Mouse (Mus musculus) heart, embryonic 11.5 days (tissue): ENCODE results near the gene Olfr1049. TPM values are rescaled to one million over a fixed set of nuclear protein-coding genes. Genes with fewer than 3 reads are reported as not detected.
"Not testable (repeated sequence)": the region's sequence is repeated elsewhere in the genome, so short reads cannot be mapped to it uniquely, and the experiment has no call there.

ENCODE experiments used
- ATAC-seq: fragments of 200-750 bp; cut with Nextera tagmentation; replicated peaks from 2 replicates; pipeline ENCODE4 v1.8.0; 2017; ENCODE audit warnings: moderate library complexity; ENCODE audit not compliant: insufficient number of reproducible peaks, low FRiP score, low TSS enrichment
- H3K27ac ChIP-seq: fragments of 300-500 bp; sonication (generic); 2 replicates; pipeline ENCODE4 v1.5.1; 2014; ENCODE audit warnings: mild to moderate bottlenecking, low read depth, low read length
- H3K27me3 ChIP-seq: fragments of 300-500 bp; sonication (generic); 2 replicates; pipeline ENCODE4 v1.6.1; 2014; ENCODE audit warnings: mild to moderate bottlenecking, low read length, mixed read lengths; ENCODE audit not compliant: control insufficient read depth, insufficient read depth
- H3K36me3 ChIP-seq: fragments of 300-500 bp; sonication (generic); 2 replicates; pipeline ENCODE4 v1.6.1; 2014; ENCODE audit warnings: mild to moderate bottlenecking, low read length, moderate library complexity, mixed read lengths; ENCODE audit not compliant: control insufficient read depth, insufficient read depth
- H3K4me1 ChIP-seq: fragments of 300-500 bp; sonication (generic); 2 replicates; pipeline ENCODE4 v1.6.1; 2014; ENCODE audit warnings: low read length; ENCODE audit not compliant: control insufficient read depth, insufficient read depth
- H3K4me2 ChIP-seq: fragments of 300-500 bp; sonication (generic); 2 replicates; pipeline ENCODE4 v1.6.1; 2014; ENCODE audit warnings: mild to moderate bottlenecking, moderate library complexity
- H3K4me3 ChIP-seq: fragments of 300-500 bp; sonication (generic); 2 replicates; pipeline ENCODE4 v1.5.1; 2014; ENCODE audit warnings: low read depth, low read length
- H3K9ac ChIP-seq: fragments of 300-500 bp; sonication (generic); 2 replicates; pipeline ENCODE4 v1.6.1; 2014; ENCODE audit warnings: mild to moderate bottlenecking, low read depth, low read length, moderate library complexity
- H3K9me3 ChIP-seq: fragments of 300-500 bp; sonication (generic); replicated peaks from 2 replicates; pipeline ENCODE4 v1.6.1; 2016; ENCODE audit warnings: low read length; ENCODE audit not compliant: control insufficient read depth
- WGBS: fragments of 180-500 bp; shearing (Covaris S2); extraction: QIAGEN DNeasy Blood & Tissue Kit; methylation state at CpG from one replicate; pipeline ENCODE4 v1.1.7; 2014; ENCODE audit not compliant: insufficient replicate concordance; 5-methylcytosine and 5-hydroxymethylcytosine counted together
- polyA plus RNA-seq: library from polyadenylated mRNA; unstranded; fragments of >200 nt; fragmentation: Nextera tagmentation; extraction: Ambion mirVana; gene quantifications from 2 replicates; pipeline ENCODE4 v1.2.1, GENCODE M21; 2014

Olfr1049 gene
- not detected in 2 replicates for polyA plus RNA-seq

GRCm38 (mm10) chr2:86258228-86258627 is at the start of gene Olfr1049:
TSS of gene Olfr1049 (minus strand) at chr2:86258328.
- ATAC-seq, H3K27me3 ChIP-seq, H3K4me3 ChIP-seq, H3K36me3 ChIP-seq, H3K9me3 ChIP-seq, H3K4me1 ChIP-seq, H3K4me2 ChIP-seq, H3K27ac ChIP-seq, H3K9ac ChIP-seq: not testable (repeated sequence)

GRCm38 (mm10) chr2:86292155-86292554 is 34.0 kb upstream of the Olfr1049 start, which contains the start of gene Olfr1052:
TSS of gene Olfr1052 (plus strand) at chr2:86292455.
- no peak within 1 kb of the TSS for H3K27ac ChIP-seq
- H3K9me3 ChIP-seq, result no peaks in the 10 kb centered on the region
- H3K4me3 ChIP-seq, result no peak within 1 kb of the TSS
- H3K36me3 ChIP-seq, result no peaks in the 10 kb centered on the region
- no peak for ATAC-seq
- no peaks in the 10 kb centered on the region for H3K27me3 ChIP-seq
- no peak within 1 kb of the TSS for H3K4me2 ChIP-seq
- no peaks in the 10 kb centered on the region for H3K4me1 ChIP-seq
- H3K9ac ChIP-seq, result no peak within 1 kb of the TSS

GRCm38 (mm10) chr2:86278988-86279387 is 20.9 kb upstream of the Olfr1049 start, which contains the start of gene Olfr1051:
TSS of gene Olfr1051 (minus strand) at chr2:86279088.
- H3K27me3 ChIP-seq, ATAC-seq, H3K9ac ChIP-seq, H3K4me2 ChIP-seq, H3K9me3 ChIP-seq, H3K36me3 ChIP-seq, H3K4me3 ChIP-seq, H3K4me1 ChIP-seq, H3K27ac ChIP-seq: not testable (repeated sequence)

- H3K27ac ChIP-seq, result no peak within 1 kb of the TSS
- H3K4me3 ChIP-seq, result no peak within 1 kb of the TSS
- no peaks in the 10 kb centered on the region for H3K9me3 ChIP-seq
Measured at GRCm38 (mm10) chr2:86240189-86240588, 17.9 kb downstream of the Olfr1049 start, which contains the start of gene Olfr1048. TSS of gene Olfr1048 (minus strand) at chr2:86240289.

GRCm38 (mm10) chr2:86231301-86231700 is 26.8 kb downstream of the Olfr1049 start, which contains the start of gene Olfr1047:
TSS of gene Olfr1047 (minus strand) at chr2:86231401.
- ATAC-seq, result no peak
- H3K4me1 ChIP-seq, result no peaks in the 10 kb centered on the region
- no peak within 1 kb of the TSS for H3K9ac ChIP-seq
- no peaks in the 10 kb centered on the region for H3K36me3 ChIP-seq
- 81% methylated on average over 1 of the region's 1 CpGs for WGBS
- no peaks in the 10 kb centered on the region for H3K9me3 ChIP-seq
- H3K27me3 ChIP-seq, result no peaks in the 10 kb centered on the region
- H3K4me3 ChIP-seq, result no peak within 1 kb of the TSS
- H3K4me2 ChIP-seq, result no peak within 1 kb of the TSS
- H3K27ac ChIP-seq, result no peak within 1 kb of the TSS

More at GRCm38 (mm10) chr2:86240189-86240588, 17.9 kb downstream of the Olfr1049 start, which contains the start of gene Olfr1048:
- no peak for ATAC-seq
- Histone ChIP-seq H3K36me3 (no peaks in the 10 kb centered on the region), H3K4me2 (no peak within 1 kb of the TSS), H3K9ac (no peak within 1 kb of the TSS), H3K4me1 (no peaks in the 10 kb centered on the region), H3K27me3 (no peaks in the 10 kb centered on the region)

GRCm38 (mm10) chr2:86219214-86219613 is 38.9 kb downstream of the Olfr1049 start, which contains the start of gene Olfr1046:
TSS of gene Olfr1046 (minus strand) at chr2:86219314.
- no peak for ATAC-seq
- WGBS, result 64% methylated on average over 2 of the region's 2 CpGs
- Histone ChIP-seq H3K27ac (no peak within 1 kb of the TSS), H3K9me3 (no peaks in the 10 kb centered on the region), H3K36me3 (no peaks in the 10 kb centered on the region), H3K4me3 (no peak within 1 kb of the TSS), H3K4me1 (no peaks in the 10 kb centered on the region), H3K27me3 (no peaks in the 10 kb centered on the region), H3K4me2 (no peak within 1 kb of the TSS), H3K9ac (no peak within 1 kb of the TSS)

Other genes starting within 250 kb of the Olfr1049 start
- gene Olfr1033, start 237.7 kb downstream of the Olfr1049 start, polyA plus RNA-seq, result 0.34 TPM in 1 of 2 replicates, not detected in the other
- gene Olfr1034, start 212.5 kb downstream of the Olfr1049 start, polyA plus RNA-seq, result not detected in 2 replicates
- not detected in 2 replicates for gene Olfr1036, start 184.3 kb downstream of the Olfr1049 start, polyA plus RNA-seq
- gene Olfr1037, start 170.9 kb downstream of the Olfr1049 start, polyA plus RNA-seq, result not detected in 2 replicates
- gene Olfr1039, start 122.4 kb downstream of the Olfr1049 start, polyA plus RNA-seq, result not detected in 2 replicates
- not detected in 2 replicates for gene Olfr1040, start 111.6 kb downstream of the Olfr1049 start, polyA plus RNA-seq
- gene Olfr1042, start 96.5 kb downstream of the Olfr1049 start, polyA plus RNA-seq, result not detected in 2 replicates
- gene Olfr1043, start 90.8 kb downstream of the Olfr1049 start, polyA plus RNA-seq, result not detected in 2 replicates
- not detected in 2 replicates for gene Olfr1044, start 80.5 kb downstream of the Olfr1049 start, polyA plus RNA-seq
- gene Olfr52, start 72.6 kb downstream of the Olfr1049 start, polyA plus RNA-seq, result not detected in 2 replicates
- not detected in 2 replicates for gene Olfr1045, start 55.3 kb downstream of the Olfr1049 start, polyA plus RNA-seq
- gene Olfr1046, start 39.0 kb downstream of the Olfr1049 start, polyA plus RNA-seq, result not detected in 2 replicates
- not detected in 2 replicates for gene Olfr1047, start 26.9 kb downstream of the Olfr1049 start, polyA plus RNA-seq
- gene Olfr1048, start 18.0 kb downstream of the Olfr1049 start, polyA plus RNA-seq, result not detected in 2 replicates
- not detected in 2 replicates for gene Olfr1051, start 20.8 kb upstream of the Olfr1049 start, polyA plus RNA-seq
- not detected in 2 replicates for gene Olfr1052, start 34.1 kb upstream of the Olfr1049 start, polyA plus RNA-seq
- not detected in 2 replicates for gene Olfr1053, start 57.0 kb upstream of the Olfr1049 start, polyA plus RNA-seq
- gene Olfr1054, start 77.1 kb upstream of the Olfr1049 start, polyA plus RNA-seq, result not detected in 2 replicates
- not detected in 2 replicates for gene Olfr1055, start 92.0 kb upstream of the Olfr1049 start, polyA plus RNA-seq
- not detected in 2 replicates for gene Olfr1056, start 104.1 kb upstream of the Olfr1049 start, polyA plus RNA-seq
- not detected in 2 replicates for gene Olfr1057, start 120.1 kb upstream of the Olfr1049 start, polyA plus RNA-seq
- not detected in 2 replicates for gene Olfr1058, start 130.2 kb upstream of the Olfr1049 start, polyA plus RNA-seq
- not detected in 2 replicates for gene Olfr1061, start 155.7 kb upstream of the Olfr1049 start, polyA plus RNA-seq
- gene Olfr1062, start 168.4 kb upstream of the Olfr1049 start, polyA plus RNA-seq, result not detected in 2 replicates
- not detected in 2 replicates for gene Olfr1065, start 192.3 kb upstream of the Olfr1049 start, polyA plus RNA-seq
- not detected in 2 replicates for gene Olfr1066, start 197.9 kb upstream of the Olfr1049 start, polyA plus RNA-seq
- gene Olfr228, start 229.1 kb upstream of the Olfr1049 start, polyA plus RNA-seq, result not detected in 2 replicates